Mouse (Mus musculus) T-cell, adult 2 months (primary cell): ENCODE results near the gene Entpd1.
A peak's percentile ranks its signal among the peaks of the same experiment; 100 is the strongest.

Experiments
- DNase-seq: peaks from one replicate; pipeline ENCODE4 v3.0.0; 2022; ENCODE audit warnings: low spot score

The Entpd1 gene

DNA sequence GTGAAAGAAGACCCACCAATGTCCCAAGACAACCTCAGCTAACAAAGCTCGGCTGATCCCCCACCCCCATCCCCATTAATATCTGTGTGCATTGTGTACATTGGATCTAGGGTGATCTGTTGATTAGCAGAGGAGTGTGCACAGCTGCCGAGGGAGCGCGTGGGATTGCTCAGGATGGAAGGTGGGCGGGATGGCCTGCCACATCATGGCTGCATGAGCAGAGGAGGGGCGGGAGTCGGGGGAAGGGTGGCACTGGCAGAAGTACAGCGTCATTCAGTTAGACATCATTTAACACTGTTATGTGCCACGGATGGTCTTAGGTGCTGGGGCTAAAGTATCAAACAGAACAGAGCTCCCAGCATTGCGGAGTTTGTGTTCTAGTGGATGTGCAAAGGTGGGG, 111.3 kb downstream of the Entpd1 start:
- DNase-seq: no peak

DNA sequence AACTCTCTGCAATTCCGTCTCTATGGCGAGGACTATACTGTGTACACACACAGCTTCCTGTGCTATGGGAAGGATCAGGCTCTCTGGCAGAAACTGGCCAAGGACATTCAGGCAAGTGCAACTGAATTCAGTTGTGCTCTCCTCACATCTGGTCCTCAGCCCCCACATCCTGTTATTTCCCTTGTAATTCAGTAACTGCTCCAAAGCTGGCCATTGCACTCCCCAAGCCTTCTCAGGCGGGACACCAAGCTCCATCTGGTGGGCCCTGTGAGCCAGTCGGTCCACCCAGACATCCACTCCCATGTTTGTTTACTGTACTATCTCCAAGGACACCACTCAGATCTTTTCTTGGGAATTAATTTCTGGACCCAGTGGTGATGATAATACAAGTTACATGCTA, 114.0 kb downstream of the Entpd1 start:
- no peak for DNase-seq

GRCm38 (mm10) chr19:40726614-40727013, 114.4 kb downstream of the Entpd1 start:
- DNase-seq: no peak

GRCm38 (mm10) chr19:40728213-40728612, 116.0 kb downstream of the Entpd1 start:
- DNase-seq: no peak

- no peak for DNase-seq
Measured at GRCm38 (mm10) chr19:40728732-40729420, 116.7 kb downstream of the Entpd1 start.

GRCm38 (mm10) chr19:40733409-40733808, 121.2 kb downstream of the Entpd1 start:
- DNase-seq: no peak

DNA sequence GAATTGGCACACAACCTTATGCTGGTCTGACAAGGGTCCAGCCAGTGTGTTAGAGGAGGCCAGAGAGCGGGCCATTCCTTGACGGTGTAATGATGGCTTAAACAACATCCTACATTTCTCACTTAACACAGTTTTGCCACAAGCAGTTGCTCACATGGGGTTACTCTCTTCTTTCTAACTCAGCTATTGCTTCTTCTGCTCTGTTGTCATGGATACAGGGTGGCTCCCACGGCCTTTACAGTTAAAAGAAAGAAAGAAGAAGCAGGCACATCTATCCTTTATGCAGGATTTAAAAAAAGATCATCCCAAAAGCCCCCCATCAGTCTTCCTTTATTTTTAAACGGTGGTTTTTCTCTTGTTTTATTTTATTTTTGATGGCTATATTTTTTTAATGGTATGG, 121.7 kb downstream of the Entpd1 start:
- no peak for DNase-seq

DNA sequence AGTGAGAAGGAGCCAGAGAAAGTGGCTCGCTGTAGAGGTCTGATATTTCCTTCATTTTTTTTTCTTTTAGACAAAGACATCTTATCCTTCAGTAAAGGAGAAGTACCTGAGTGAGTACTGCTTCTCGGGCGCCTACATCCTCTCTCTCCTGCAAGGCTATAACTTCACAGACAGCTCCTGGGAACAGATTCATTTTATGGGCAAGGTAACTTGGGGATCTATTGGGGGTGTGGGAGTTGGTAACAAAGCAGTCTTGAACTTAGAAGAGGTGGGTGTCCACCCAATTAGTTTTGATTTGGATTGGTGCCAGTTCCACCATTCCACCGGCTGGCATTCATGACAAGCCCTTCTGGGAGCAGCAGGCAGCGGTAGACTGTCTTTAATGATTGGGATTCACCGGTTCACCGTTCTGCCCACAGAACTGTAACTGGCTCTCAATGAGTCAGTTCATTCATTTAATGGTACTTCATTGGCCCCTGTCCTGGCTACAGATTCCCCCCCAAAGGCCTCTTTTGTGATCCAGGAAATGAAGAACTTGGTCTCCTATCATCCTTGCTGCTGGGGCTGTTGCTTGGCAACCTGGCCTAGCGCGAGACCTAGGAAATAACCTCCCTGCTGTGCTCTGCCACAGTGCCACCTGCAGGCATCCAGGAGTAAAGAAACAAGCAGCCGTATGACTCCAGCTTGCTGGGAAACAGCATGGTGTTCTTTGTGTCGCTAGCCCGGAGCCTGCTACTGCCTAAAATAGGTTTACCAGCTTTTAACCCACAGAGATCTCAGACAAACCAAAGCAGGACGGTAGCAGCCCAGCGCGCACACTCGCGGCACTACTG, 124.7 kb downstream of the Entpd1 start:
- DNase-seq: peak; percentile 61

- DNase-seq: no peak
Measured at GRCm38 (mm10) chr19:40737613-40738012, 125.4 kb downstream of the Entpd1 start.

- no peak for DNase-seq
Measured at GRCm38 (mm10) chr19:40738683-40739324, 126.6 kb downstream of the Entpd1 start.

DNA sequence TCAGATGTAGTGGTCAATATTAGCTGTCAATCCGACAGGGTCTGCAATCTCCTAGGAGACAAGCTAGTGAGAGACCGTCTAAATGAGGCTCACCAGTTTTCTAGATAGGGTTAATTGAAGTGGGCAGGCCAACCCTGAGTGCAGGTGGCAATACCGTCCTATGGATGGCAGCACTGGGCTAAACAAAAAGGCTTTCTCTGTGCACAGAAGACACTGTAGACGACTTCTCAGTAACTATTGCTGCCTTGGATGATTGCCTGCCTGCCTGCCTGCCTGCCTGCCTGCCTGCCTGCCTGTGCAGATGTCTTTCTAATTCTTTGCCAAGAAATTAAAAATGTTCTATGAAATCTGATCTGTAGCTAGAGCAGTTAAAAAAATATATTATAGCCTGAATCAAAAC, 134.4 kb downstream of the Entpd1 start:
- no peak for DNase-seq

GRCm38 (mm10) chr19:40748559-40748958, 136.4 kb downstream of the Entpd1 start, which contains the start of gene Cc2d2b:
TSS of gene Cc2d2b (plus strand) at chr19:40748753.
- no peak for DNase-seq

- peak; percentile 67 for DNase-seq
Measured at GRCm38 (mm10) chr19:40754311-40754710, 142.1 kb downstream of the Entpd1 start.

DNA sequence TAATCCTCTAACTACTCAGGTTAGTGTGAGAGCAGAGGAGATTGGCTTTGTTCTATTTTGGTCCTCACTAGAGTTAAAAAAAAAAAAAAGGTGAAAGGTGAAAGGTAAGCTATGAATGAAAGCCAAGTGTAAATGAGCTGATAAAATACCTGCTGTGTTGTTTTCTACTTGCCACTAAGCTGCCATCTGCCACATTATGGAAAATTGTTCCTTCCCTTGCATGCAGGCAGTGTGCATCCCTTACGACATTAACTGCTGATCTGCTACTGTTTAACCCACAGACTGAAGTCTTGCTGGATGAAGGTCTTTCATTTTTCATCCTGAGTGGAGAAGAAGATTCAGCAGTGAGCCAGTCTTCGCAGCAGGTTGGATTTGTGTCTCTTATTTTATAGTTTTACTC, 147.9 kb downstream of the Entpd1 start:
- DNase-seq: no peak

GRCm38 (mm10) chr19:40762023-40762759, 150.0 kb downstream of the Entpd1 start:
- peak; percentile 23 for DNase-seq

DNA sequence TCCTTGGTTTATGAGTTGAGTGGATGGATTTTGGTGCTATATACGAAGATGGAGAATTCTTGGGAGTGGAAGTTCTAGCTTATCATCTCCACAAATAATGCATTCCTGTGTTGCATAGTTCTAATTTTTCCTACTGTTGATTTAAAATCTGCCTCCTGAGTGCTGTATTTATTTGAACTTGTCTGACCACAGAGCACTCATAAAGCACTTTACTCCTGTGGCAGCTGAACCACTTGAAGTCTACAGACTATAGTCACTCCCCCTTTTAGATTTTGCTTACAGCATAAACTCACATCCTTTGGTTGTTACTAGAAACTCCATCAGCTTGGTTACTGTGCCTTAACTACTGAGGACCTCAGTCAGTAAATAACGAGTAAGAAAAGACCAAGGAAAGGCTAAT, 155.0 kb downstream of the Entpd1 start:
- no peak for DNase-seq

- no peak for DNase-seq
Measured at GRCm38 (mm10) chr19:40769341-40769770, 157.2 kb downstream of the Entpd1 start.

DNA sequence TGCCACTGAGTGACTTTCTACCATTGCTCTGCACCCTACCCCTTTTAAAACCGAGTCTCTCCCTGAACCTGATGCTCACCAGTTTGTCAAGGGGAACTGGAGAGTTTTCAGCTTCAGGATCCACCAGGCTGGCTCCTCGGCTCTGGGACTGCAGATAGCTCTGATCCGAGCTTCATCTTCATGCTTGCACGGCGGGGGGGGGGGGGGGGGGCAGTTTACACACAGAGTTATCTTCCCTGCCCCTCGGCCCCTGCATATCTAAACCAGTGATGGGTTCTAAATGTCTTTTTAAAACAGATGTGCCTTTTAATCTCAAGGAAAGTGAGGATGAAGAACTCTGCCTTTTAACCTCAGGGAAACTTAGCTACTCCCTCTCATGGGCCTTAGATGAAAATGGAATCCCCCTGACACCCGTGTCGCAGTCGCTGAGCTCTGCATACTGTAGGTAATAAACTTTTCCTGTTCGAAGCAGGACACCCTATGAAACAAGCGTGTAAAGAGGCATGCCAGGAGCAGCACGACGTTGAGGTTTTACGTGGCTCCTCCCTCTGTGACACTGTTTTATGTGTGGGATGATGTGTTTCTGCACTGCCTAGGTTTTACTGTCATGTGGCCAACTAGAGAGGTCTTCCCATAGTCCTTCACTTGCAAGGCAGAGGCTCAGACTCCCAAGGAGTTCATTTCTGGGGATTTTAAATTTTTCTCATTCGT, 176.0 kb downstream of the Entpd1 start:
- DNase-seq: peak; percentile 8

DNA sequence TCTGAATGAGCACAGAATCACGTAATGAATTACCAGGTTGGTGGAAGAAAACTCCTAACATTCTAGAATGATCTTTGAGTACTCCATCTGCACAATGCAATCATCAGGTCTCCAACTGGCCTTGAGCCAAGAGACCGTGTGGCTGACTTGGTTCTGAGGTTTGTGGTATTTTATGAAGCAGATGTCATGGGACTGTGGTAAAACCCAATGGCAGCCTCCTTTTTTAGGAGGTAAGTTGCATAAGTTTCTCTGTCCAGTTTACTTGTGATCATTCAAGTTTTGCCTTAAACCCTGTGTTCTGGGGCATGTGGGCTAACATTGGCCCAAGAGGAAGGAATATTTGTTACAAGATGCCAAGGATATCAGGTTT, 176.5 kb downstream of the Entpd1 start:
- peak; percentile 20 for DNase-seq
